Mouse (Mus musculus): ENCODE data around the gene Grb2. TPM values are rescaled to one million over a fixed set of nuclear protein-coding genes. Genes with fewer than 3 reads are reported as not detected.

Grb2 gene
- polyA plus RNA-seq, 1 experiment from 2014 or later = 124 TPM

DNA sequence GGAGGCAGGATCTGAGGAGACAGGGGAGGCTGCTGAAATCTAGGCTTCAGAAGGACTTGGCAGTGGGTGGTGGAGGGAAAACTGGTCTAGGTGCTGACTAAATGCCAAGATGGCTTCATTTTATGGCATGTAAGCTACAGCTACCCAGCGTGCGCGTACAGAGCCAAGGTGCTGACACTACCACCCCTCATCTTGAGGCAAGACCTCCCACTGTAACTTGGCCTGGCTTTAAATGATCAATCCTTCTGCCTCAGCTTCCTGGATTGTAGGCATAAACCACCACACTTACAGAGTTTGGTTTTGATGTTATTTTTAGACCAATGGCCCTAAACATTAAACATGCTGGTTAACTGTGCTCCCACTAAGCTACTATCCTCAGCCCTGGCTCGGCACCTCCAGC is 68.9 kb downstream of the Grb2 start:
- Histone ChIP-seq H3K9me3 (no peaks in the 10 kb centered on the region), H3K4me3 (replicated peaks) (no peak overlapping the region), H3K36me3 (replicated peaks) (peaks cover 9% of the 10 kb centered on the region), H3K9ac (no peak overlapping the region), H3K4me2 (no peak overlapping the region), H3K27me3 (no peaks in the 10 kb centered on the region), H3K27ac (no peak overlapping the region), H3K4me1 (no peaks in the 10 kb centered on the region)
- no peak for ATAC-seq (ENCODE audit: low FRiP score)
- WGBS = 91% methylated on average over 4 of the region's 4 CpGs

DNA sequence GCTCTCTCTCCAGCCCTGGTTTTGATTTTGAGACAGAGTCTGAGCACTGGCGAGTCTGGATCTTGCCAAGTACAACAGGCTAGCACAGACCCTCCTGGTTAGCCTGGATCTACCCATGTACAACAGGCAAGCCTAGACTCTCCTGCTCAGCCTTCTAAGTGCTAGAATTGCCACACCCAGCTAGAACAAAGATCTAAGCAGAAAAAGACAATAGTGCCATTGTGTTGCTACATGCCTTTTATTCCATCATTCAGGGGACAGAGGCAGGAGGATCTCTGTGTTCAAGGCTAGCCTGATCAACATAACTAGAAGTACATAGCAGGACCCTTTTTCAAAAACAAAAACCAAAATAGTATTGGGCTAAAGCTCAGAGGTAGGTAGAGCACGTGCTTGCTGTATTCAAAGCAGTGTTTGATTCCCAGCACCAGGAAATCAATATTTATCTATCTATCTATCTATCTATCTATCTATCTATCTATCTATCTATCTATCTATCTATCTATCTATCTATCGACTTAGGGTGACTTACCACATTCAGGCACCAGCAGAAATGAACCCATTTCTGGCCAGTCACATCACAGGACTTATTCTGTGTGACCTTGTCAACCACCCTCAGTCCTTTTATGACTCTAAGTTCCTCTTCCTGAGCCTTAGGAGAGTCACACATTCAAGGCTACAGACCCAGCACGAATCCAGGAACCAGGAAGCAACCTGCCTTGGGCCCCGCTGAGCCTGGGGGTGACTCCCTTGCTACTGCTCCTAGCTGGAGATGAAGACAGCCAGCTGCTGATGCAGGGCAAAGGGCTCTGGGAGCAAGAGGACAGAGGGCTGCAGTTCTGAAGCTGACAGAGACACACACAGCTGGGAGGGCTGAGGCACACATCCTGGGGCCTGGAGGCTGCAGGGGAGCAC is 69.6 kb downstream of the Grb2 start:
- Histone ChIP-seq H3K4me2 (no peak overlapping the region), H3K4me1 (no peaks in the 10 kb centered on the region), H3K27me3 (no peaks in the 10 kb centered on the region), H3K36me3 (replicated peaks) (peaks cover 4% of the 10 kb centered on the region; the same call in 1 of the 2 replicates), H3K9me3 (no peaks in the 10 kb centered on the region), H3K27ac (no peak overlapping the region), H3K9ac (no peak overlapping the region), H3K4me3 (replicated peaks) (no peak overlapping the region)
- 89% methylated on average over 5 of the region's 5 CpGs for WGBS
- ATAC-seq (ENCODE audit: low FRiP score) = no peak

DNA sequence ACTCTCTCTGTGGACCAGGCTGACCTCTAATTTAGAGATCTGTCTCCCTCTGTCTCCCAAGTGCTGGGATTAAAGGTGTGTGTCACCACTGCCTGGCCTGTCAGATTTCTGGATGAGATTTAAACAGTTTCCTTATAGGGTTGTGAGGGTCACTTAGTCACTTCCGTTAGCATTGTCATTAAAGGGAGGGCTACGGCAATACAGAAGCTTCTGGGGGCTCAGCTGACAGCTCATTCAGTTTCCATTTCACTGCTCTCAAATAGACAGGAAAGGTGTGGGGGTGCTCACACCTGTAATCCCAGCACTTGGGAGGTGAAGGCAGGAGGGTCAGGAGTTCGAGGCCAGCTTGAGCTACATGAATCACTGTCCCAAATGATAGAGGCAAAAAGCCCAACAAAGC is 71.4 kb downstream of the Grb2 start:
- H3K4me1 ChIP-seq = no peaks in the 10 kb centered on the region
- no peak for ATAC-seq (ENCODE audit: low FRiP score)
- WGBS = 78% methylated on average over 3 of the region's 3 CpGs

DNA sequence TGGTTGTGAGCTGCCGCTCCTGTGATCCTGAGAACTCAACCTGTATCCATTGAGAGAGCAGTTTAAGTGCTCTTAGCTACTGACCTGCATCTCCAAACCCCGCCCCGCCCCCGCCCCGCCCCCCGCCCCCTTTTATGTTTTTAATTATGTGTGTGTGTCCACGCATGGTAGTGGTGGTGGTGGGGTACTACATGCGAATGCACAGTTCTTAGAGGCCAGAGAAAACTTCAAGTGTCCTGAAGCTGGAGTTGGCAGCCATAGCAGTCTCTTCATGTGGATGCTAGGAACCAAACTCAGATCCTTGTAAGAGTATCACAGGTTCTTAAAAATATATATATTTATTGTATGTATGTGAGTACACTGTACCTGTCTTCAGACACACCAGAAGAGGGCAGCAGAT is 72.9 kb downstream of the Grb2 start:
- no peak overlapping the region for H3K4me2 ChIP-seq
- no peaks in the 10 kb centered on the region for H3K9me3 ChIP-seq
- no peaks in the 10 kb centered on the region for H3K27me3 ChIP-seq
- H3K36me3 ChIP-seq (replicated peaks) = no peaks in the 10 kb centered on the region
- no peak overlapping the region for H3K4me3 ChIP-seq (replicated peaks)
- no peak overlapping the region for H3K27ac ChIP-seq
- no peaks in the 10 kb centered on the region for H3K4me1 ChIP-seq
- 73% methylated on average over 8 of the region's 8 CpGs for WGBS
- no peak for ATAC-seq (ENCODE audit: low FRiP score)
- H3K9ac ChIP-seq = no peak overlapping the region

More for the DNA sequence above, 71.4 kb downstream of the Grb2 start:
- Histone ChIP-seq H3K4me3 (replicated peaks) (no peak overlapping the region), H3K9me3 (no peaks in the 10 kb centered on the region), H3K27me3 (no peaks in the 10 kb centered on the region), H3K9ac (no peak overlapping the region), H3K27ac (no peak overlapping the region), H3K4me2 (no peak overlapping the region), H3K36me3 (replicated peaks) (no peaks in the 10 kb centered on the region)

DNA sequence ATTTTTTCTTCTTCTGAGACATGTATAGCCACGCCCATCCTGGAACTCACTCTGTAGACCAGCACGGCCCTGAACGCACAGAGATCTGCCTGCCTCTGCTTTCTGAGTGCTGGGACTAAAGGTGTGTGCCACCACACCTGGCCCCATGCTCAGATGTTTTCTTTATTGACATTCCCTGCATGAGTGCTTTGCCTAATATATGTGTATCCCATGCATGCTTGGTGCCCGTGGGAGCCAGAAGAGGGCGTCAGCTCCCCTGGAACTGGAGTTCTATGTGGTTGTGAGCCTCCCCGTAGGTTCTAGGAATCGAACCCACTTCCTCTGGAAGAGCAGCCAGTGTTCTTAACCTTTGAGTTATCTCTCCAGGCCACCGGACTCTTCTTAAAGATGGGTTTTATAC is 73.4 kb downstream of the Grb2 start:
- H3K4me1 ChIP-seq = no peaks in the 10 kb centered on the region
- no peaks in the 10 kb centered on the region for H3K36me3 ChIP-seq (replicated peaks)
- H3K27ac ChIP-seq = no peak overlapping the region
- ATAC-seq (ENCODE audit: low FRiP score) = no peak
- no peak overlapping the region for H3K9ac ChIP-seq
- H3K27me3 ChIP-seq = no peaks in the 10 kb centered on the region
- H3K4me2 ChIP-seq = no peak overlapping the region
- 84% methylated on average over 8 of the region's 8 CpGs for WGBS
- no peak overlapping the region for H3K4me3 ChIP-seq (replicated peaks)
- no peaks in the 10 kb centered on the region for H3K9me3 ChIP-seq

DNA sequence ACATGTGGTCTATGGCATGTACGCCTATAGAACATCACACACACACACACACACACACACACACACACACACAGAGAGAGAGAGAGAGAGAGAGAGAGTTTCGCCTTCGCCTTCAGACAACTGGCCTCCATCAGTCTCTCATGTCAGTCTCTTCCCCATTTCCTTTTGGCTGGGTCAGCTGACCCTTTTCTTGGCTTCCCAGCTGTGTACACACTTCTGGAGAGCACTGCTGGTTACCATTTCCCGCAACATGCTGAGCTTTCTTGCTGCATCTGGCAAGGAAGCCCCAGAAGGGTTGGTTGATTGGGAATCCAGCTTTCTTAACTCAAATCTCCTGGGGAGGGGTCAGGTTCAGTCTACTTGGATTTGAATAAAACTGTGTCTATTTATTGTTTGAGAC is 74.3 kb downstream of the Grb2 start:
- Histone ChIP-seq H3K27me3 (no peaks in the 10 kb centered on the region), H3K27ac (no peak overlapping the region), H3K4me1 (no peaks in the 10 kb centered on the region), H3K4me2 (no peak overlapping the region), H3K36me3 (replicated peaks) (no peaks in the 10 kb centered on the region), H3K9me3 (no peaks in the 10 kb centered on the region), H3K9ac (no peak overlapping the region), H3K4me3 (replicated peaks) (no peak overlapping the region)
- 81% methylated on average over 4 of the region's 4 CpGs for WGBS
- ATAC-seq (ENCODE audit: low FRiP score) = no peak

DNA sequence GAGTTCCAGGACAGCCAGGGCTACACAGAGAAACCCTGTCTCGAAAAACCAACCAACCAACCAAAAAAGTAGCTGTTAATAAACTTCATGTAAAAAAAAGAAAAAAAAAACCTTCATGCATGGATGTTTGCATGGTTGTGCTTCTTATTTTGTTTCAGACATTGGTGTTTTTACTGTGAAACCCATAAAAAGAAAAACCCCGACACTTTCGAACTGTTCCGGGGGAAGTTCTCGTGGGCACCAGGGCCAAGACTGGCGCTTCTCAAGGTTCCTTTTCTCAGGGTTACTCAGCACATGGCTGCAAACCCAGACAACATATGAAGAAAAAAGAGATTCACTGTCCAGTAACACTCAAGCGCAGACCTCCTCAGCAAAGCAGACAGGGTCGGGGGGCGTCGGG is 75.5 kb downstream of the Grb2 start:
- no peak overlapping the region for H3K9ac ChIP-seq
- no peaks in the 10 kb centered on the region for H3K36me3 ChIP-seq (replicated peaks)
- WGBS = 90% methylated on average over 10 of the region's 10 CpGs
- H3K4me2 ChIP-seq = no peak overlapping the region
- no peaks in the 10 kb centered on the region for H3K9me3 ChIP-seq
- ATAC-seq (ENCODE audit: low FRiP score) = no peak
- H3K4me1 ChIP-seq = no peaks in the 10 kb centered on the region
- no peaks in the 10 kb centered on the region for H3K27me3 ChIP-seq
- no peak overlapping the region for H3K4me3 ChIP-seq (replicated peaks)
- no peak overlapping the region for H3K27ac ChIP-seq

DNA sequence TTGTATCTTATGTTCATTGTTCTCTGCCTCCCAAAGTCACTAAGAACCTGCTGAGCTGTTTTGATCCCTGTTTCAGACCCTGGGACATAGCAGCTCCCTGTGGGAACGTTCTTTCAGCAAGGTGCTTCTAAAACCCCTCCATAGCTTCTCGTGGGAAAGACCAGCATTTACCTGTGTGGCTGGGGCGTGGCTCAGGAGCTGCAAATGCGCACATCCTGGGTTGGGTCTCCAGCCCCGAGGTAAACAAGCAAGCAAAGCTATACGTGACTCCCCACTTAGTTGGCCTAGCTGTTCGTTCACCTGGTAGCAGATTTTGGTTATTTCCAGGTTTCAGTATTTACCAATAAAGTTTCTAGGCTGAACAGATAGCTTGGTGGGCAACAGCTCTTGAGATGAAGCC is 76.2 kb downstream of the Grb2 start:
- no peaks in the 10 kb centered on the region for H3K27me3 ChIP-seq
- peaks cover 4% of the 10 kb centered on the region for H3K4me1 ChIP-seq
- H3K4me3 ChIP-seq (replicated peaks) = no peak overlapping the region
- no peak overlapping the region for H3K9ac ChIP-seq
- H3K27ac ChIP-seq = no peak overlapping the region
- H3K36me3 ChIP-seq (replicated peaks) = no peaks in the 10 kb centered on the region
- H3K4me2 ChIP-seq = no peak overlapping the region
- no peak for ATAC-seq (ENCODE audit: low FRiP score)
- H3K9me3 ChIP-seq = no peaks in the 10 kb centered on the region
- 80% methylated on average over 7 of the region's 7 CpGs for WGBS

DNA sequence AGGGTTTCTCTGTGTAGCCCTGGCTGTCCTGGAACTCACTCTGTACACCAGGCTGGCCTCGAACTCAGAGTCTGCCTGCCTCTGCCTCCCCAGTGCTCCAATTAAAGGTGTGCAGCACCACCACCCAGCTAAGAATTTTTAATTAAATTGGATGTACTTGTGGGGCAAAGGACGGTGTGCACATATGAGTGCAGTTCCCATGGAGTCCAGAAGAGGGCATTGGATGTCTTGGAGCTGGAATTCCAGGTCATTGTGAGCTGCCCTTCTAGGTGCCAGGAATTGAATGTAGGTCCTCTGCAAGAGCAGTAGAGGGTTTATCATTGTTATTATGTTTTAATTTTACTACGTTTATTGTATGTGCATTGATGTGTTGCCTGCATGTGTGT is 76.9 kb downstream of the Grb2 start:
- 11% methylated on average over 3 of the region's 3 CpGs for WGBS
- H3K27ac ChIP-seq = no peak overlapping the region
- H3K4me2 ChIP-seq = no peak overlapping the region
- H3K9me3 ChIP-seq = no peaks in the 10 kb centered on the region
- no peaks in the 10 kb centered on the region for H3K36me3 ChIP-seq (replicated peaks)
- no peak for ATAC-seq (ENCODE audit: low FRiP score)
- peaks cover 8% of the 10 kb centered on the region for H3K4me1 ChIP-seq
- H3K4me3 ChIP-seq (replicated peaks) = no peak overlapping the region
- H3K27me3 ChIP-seq = no peaks in the 10 kb centered on the region
- no peak overlapping the region for H3K9ac ChIP-seq

DNA sequence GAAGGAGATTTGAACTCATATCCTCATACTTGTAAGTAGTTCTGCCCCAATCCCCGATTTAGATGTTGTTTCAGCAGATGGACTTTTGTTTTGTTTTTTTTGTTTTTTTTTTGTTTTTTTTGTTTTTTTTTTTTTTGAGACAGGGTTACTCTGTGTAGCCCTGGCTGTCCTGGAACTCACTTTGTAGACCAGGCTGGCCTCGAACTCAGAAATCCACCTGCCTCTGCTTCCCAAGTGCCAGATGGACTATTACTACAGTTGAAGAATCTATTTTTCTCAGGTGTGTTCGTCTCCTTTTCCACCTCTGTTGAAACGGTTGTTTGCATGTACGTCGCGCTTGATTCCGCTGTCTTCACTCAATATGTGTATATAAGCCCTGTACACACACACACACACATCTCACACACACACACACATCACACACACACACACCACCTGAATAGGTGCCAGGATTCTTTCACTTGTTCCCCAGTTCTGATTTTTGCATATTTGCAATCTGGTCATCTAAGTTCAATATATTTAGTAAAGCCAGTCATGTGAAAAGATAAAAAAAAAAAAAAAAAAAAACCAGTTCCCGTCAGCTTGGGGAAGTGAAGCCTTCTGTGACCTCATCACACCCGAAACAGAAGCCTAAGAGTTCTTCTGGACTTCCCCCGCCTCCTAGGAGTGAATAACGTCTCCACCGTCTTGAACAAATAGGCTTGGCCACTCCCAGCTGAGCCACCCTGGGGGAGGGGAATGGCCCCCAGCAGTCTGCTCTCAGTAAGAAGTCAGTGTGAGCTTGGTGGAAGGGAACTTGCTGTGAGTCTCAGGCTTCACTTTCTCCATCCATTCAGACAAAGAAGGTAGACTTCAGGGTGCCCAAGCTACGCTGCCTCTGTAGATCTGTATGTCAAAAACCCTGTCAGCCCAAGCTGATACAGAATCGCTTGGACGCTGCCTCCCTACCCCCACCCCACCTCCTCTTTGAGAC is 77.6 kb downstream of the Grb2 start:
- Histone ChIP-seq H3K27me3 (no peaks in the 10 kb centered on the region), H3K4me2 (no peak overlapping the region), H3K9me3 (no peaks in the 10 kb centered on the region), H3K4me3 (replicated peaks) (no peak overlapping the region), H3K27ac (no peak overlapping the region), H3K36me3 (replicated peaks) (no peaks in the 10 kb centered on the region), H3K9ac (no peak overlapping the region), H3K4me1 (peaks cover 8% of the 10 kb centered on the region)
- no peak for ATAC-seq (ENCODE audit: low FRiP score)
- 49% methylated on average over 16 of the region's 16 CpGs for WGBS

DNA sequence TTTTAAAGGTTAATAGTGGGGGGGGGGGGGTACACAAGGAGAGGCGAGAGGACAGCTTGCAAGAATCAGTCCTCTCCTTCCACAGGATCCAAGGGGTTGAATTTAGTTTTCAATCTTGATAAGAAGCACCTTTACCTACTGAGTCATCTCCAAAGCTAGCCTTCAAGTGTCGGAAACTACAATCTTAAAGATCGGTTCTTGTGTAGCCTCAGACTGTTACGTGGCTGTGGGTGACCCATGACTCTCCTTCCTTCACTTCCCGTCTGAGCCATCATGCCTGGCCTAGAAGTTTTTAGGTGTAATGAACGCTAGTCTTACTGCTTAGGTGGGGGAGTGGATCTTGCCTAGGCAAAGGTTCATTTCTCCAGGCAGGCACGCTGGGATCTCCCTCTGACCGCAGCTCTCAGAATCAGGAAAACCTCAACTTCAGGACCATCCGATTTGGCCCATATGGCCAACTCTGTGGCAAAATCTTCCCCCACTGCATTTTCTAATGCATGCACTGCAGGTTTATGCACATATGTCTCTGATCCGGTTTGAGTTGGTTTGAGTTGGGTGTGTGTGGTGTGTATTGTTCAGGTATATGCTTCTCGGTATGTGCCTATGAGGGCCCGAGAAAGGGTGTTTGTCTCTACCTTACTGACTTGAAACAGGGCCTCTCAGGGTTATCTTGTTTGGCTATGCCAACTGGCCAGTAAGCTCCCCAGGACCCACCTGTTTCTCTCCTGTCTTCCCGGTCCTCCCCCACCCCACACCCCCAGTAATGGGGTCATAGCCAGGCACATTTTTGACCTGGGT is 78.5 kb downstream of the Grb2 start:
- no peak for ATAC-seq (ENCODE audit: low FRiP score)
- 89% methylated on average over 13 of the region's 13 CpGs for WGBS
- no peak overlapping the region for H3K27ac ChIP-seq

More for the DNA sequence above, 78.5 kb downstream of the Grb2 start:
- Histone ChIP-seq H3K4me2 (no peak overlapping the region), H3K27me3 (no peaks in the 10 kb centered on the region), H3K4me1 (peaks cover 8% of the 10 kb centered on the region), H3K36me3 (replicated peaks) (0 out of 2 replicates have a peak, but pooled peaks cover 3% of the 10 kb centered on the region), H3K9ac (no peak overlapping the region), H3K9me3 (no peaks in the 10 kb centered on the region), H3K4me3 (replicated peaks) (no peak overlapping the region)

All from forebrain, embryonic 12.5 days (tissue).